In the genomic region with DNA sequence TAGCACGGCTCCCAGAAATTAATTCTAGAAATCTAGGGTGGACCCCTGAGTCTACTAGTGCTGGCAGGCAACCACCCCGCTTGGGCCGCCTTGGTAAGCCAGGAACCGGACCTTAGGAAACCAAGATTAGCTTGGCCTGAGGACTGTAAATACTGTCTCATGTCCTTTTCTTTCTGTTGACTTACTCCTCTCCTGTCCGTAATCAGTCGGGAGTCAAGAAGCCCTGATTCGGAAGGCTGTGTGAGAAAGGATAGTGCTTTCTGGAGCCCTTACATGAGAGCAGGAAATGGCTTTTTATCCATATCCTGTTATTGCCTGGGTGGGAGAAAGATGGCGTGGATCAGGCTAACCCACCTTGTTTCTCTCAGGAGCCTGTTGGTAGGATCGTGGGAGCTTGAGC, we compare ENCODE assay signal across 8 mouse cellular contexts. TPM values are rescaled to one million over a fixed set of nuclear protein-coding genes. Genes with fewer than 3 reads are reported as not detected.
DNase-seq lines count a peak whose midpoint lies in the region; ATAC-seq lines count a peak whose summit lies in the region.

No protein-coding gene starts in this region.

- peak overlapping the region; percentile 90 for H3K4me2 ChIP-seq in kidney, embryonic 14.5 days (replicated peaks; ENCODE audit: low read depth, low read length)
- peak overlapping the region; percentile 86 for H3K4me2 ChIP-seq in heart, embryonic 12.5 days
- H3K4me2 ChIP-seq in limb, embryonic 12.5 days: peak overlapping the region; percentile 89

- H3K9ac ChIP-seq in kidney, embryonic 14.5 days (ENCODE audit: low read depth, low read length): peak overlapping the region; percentile 86
- peak overlapping the region; percentile 76 for H3K9ac ChIP-seq in heart, embryonic 12.5 days
- H3K9ac ChIP-seq in limb, embryonic 12.5 days (replicated peaks): peak overlapping the region; percentile 89

- peaks cover 7% of the 10 kb centered on the region; the same call in 1 of the 2 replicates for H3K36me3 ChIP-seq in kidney, embryonic 14.5 days (ENCODE audit: control insufficient read depth, insufficient read depth, low read length)
- H3K36me3 ChIP-seq in heart, embryonic 12.5 days: peaks cover 13% of the 10 kb centered on the region
- H3K36me3 ChIP-seq in limb, embryonic 12.5 days: peaks cover 23% of the 10 kb centered on the region

- H3K27ac ChIP-seq in kidney, embryonic 14.5 days (ENCODE audit: low read depth, low read length): peak overlapping the region; percentile 96; the same call in 1 of the 2 replicates
- peak overlapping the region; percentile 89 for H3K27ac ChIP-seq in heart, embryonic 12.5 days (ENCODE audit: poor library complexity, severe bottlenecking)
- H3K27ac ChIP-seq in limb, embryonic 12.5 days: peak overlapping the region; percentile 51; the same call in 1 of the 2 replicates

- no peak for DNase-seq in kidney, adult 11 months
- peak; percentile 29 for DNase-seq in c-Kit-positive CD71-positive TER-119-positive erythroid progenitor cells, embryonic 14.5 days (ENCODE audit: low spot score)
- peak; percentile 37 for DNase-seq in neural tube, embryonic 10.5 days (ENCODE audit: extremely low spot score, low spot score)
- no peak for DNase-seq in frontal cortex, postnatal 14 days (ENCODE audit: low spot score in 2 of 2)
- DNase-seq in cerebellum, postnatal 4 days (ENCODE audit: low spot score in 2 of 2): no peak

- peaks cover 16% of the 10 kb centered on the region for H3K4me1 ChIP-seq in kidney, embryonic 14.5 days (ENCODE audit: control insufficient read depth, insufficient read depth, low read length)
- H3K4me1 ChIP-seq in heart, embryonic 12.5 days (replicated peaks): peaks cover 19% of the 10 kb centered on the region
- H3K4me1 ChIP-seq in limb, embryonic 12.5 days (replicated peaks): peaks cover 20% of the 10 kb centered on the region

- WGBS in kidney, embryonic 14.5 days: 8% methylated on average over 9 of the region's 9 CpGs
- WGBS in heart, embryonic 12.5 days: 7% methylated on average over 9 of the region's 9 CpGs
- 23% methylated on average over 9 of the region's 9 CpGs for WGBS in limb, embryonic 12.5 days

- H3K9me3 ChIP-seq in kidney, embryonic 14.5 days (ENCODE audit: control insufficient read depth, low read length): 0 out of 2 replicates have a peak, but pooled peaks cover 4% of the 10 kb centered on the region
- H3K9me3 ChIP-seq in heart, embryonic 12.5 days (replicated peaks): no peaks in the 10 kb centered on the region
- peaks cover 4% of the 10 kb centered on the region; the same call in 1 of the 2 replicates for H3K9me3 ChIP-seq in limb, embryonic 12.5 days

- no peak for ATAC-seq in kidney, embryonic 14.5 days (ENCODE audit: low FRiP score, low TSS enrichment)
- ATAC-seq in heart, embryonic 12.5 days (ENCODE audit: insufficient number of reproducible peaks, low FRiP score): no peak
- ATAC-seq in limb, embryonic 12.5 days (ENCODE audit: insufficient number of reproducible peaks, insufficient read depth, low FRiP score, low TSS enrichment, low read depth): no peak

- H3K27me3 ChIP-seq in kidney, embryonic 14.5 days (ENCODE audit: control insufficient read depth, insufficient read depth, low read length): no peaks in the 10 kb centered on the region
- H3K27me3 ChIP-seq in heart, embryonic 12.5 days (replicated peaks): no peaks in the 10 kb centered on the region
- H3K27me3 ChIP-seq in limb, embryonic 12.5 days: no peaks in the 10 kb centered on the region

- H3K4me3 ChIP-seq in kidney, embryonic 14.5 days (ENCODE audit: low read length): peak overlapping the region; percentile 80
- H3K4me3 ChIP-seq in heart, embryonic 12.5 days: peak overlapping the region; percentile 67
- H3K4me3 ChIP-seq in limb, embryonic 12.5 days (replicated peaks): peak overlapping the region; percentile 70

RNA-seq across cellular contexts. Expression of gene Kctd20, which starts 1.5 kb away (rescaled TPM):
- polyA plus RNA-seq in kidney, embryonic 14.5 days (2014; fragmentation: Nextera tagmentation; extraction: Ambion mirVana): 43.4 and 83.7 TPM in 2 replicates
- 75.8 and 77.5 TPM in 2 replicates for polyA plus RNA-seq in heart, embryonic 12.5 days (2016; fragmentation: Nextera tagmentation; extraction: Ambion mirVana)
- polyA plus RNA-seq in limb, embryonic 12.5 days (2016; fragmentation: Nextera tagmentation; extraction: Ambion mirVana): 123 and 125 TPM in 2 replicates

RNA-seq across cellular contexts. Expression of gene Pxt1, which starts 9.6 kb away (rescaled TPM):
- 0.28 TPM in 1 of 2 replicates, not detected in the other for polyA plus RNA-seq in kidney, embryonic 14.5 days (2014; fragmentation: Nextera tagmentation; extraction: Ambion mirVana)
- not detected in 2 replicates for polyA plus RNA-seq in heart, embryonic 12.5 days (2016; fragmentation: Nextera tagmentation; extraction: Ambion mirVana)
- polyA plus RNA-seq in limb, embryonic 12.5 days (2016; fragmentation: Nextera tagmentation; extraction: Ambion mirVana): 0.28 TPM in 1 of 2 replicates, not detected in the other

RNA-seq across cellular contexts. Expression of gene 4930539E08Rik, which starts 38.1 kb away (rescaled TPM):
- 0.46 and 0.62 TPM in 2 replicates for polyA plus RNA-seq in kidney, embryonic 14.5 days (2014; fragmentation: Nextera tagmentation; extraction: Ambion mirVana)
- polyA plus RNA-seq in heart, embryonic 12.5 days (2016; fragmentation: Nextera tagmentation; extraction: Ambion mirVana): 0.04 and 0.06 TPM in 2 replicates
- polyA plus RNA-seq in limb, embryonic 12.5 days (2016; fragmentation: Nextera tagmentation; extraction: Ambion mirVana): 0.16 and 0.23 TPM in 2 replicates

RNA-seq across cellular contexts. Expression of gene Stk38, which starts 54.5 kb away (rescaled TPM):
- polyA plus RNA-seq in kidney, embryonic 14.5 days (2014; fragmentation: Nextera tagmentation; extraction: Ambion mirVana): 65.5 and 101 TPM in 2 replicates
- polyA plus RNA-seq in heart, embryonic 12.5 days (2016; fragmentation: Nextera tagmentation; extraction: Ambion mirVana): 91.0 and 94.3 TPM in 2 replicates
- polyA plus RNA-seq in limb, embryonic 12.5 days (2016; fragmentation: Nextera tagmentation; extraction: Ambion mirVana): 135 and 149 TPM in 2 replicates

Comparison
In these comparisons a context has a peak if more than half of its experiments do, and no peak if none do; other contexts are left out.
1. DNase-seq: peak in c-Kit-positive CD71-positive TER-119-positive erythroid progenitor cells, embryonic 14.5 days (single experiment) and neural tube, embryonic 10.5 days (single experiment); none in kidney, adult 11 months (single experiment), frontal cortex, postnatal 14 days (0 of 2) and cerebellum, postnatal 4 days (0 of 2).
2. Peak in every context shown above with its lines, with median percentiles within 50 percentile points of each other: H3K27ac ChIP-seq, H3K4me2 ChIP-seq, H3K4me3 ChIP-seq and H3K9ac ChIP-seq.